Mouse (Mus musculus) heart, adult 2 months (tissue): ENCODE measurements around the gene Scarb1. TPM values are rescaled to one million over a fixed set of nuclear protein-coding genes. Genes with fewer than 3 reads are reported as not detected.

Experiments used
- DNase-seq, 2 experiments: peaks; one replicate each; pipeline ENCODE4 v3.0.0; 2021
- H3K27ac ChIP-seq: fragments of 200-600 bp; 2 replicates; pipeline ENCODE4 v1.8.1; 2022
- H3K27me3 ChIP-seq: fragments of 200-500 bp; 2 replicates; pipeline ENCODE4 v1.6.1; 2012; ENCODE audit warnings: mild to moderate bottlenecking, low read length, inconsistent platforms, mixed read lengths; ENCODE audit not compliant: control insufficient read depth, insufficient read depth
- H3K36me3 ChIP-seq: fragments of 200-500 bp; 2 replicates; pipeline ENCODE4 v1.6.1; 2012; ENCODE audit warnings: low read length, inconsistent platforms; ENCODE audit not compliant: control insufficient read depth, insufficient read depth
- H3K4me1 ChIP-seq: fragments of 200-500 bp; 2 replicates; pipeline ENCODE4 v1.6.1; 2011; ENCODE audit warnings: low read length; ENCODE audit not compliant: control insufficient read depth, insufficient read depth
- H3K4me3 ChIP-seq: fragments of 200-600 bp; 2 replicates; pipeline ENCODE4 v1.8.1; 2022
- H3K79me2 ChIP-seq: fragments of 200-500 bp; replicated peaks from 2 replicates; pipeline ENCODE4 v1.6.1; 2012; ENCODE audit warnings: mild to moderate bottlenecking, inconsistent platforms, low read length, moderate library complexity, mixed read lengths; ENCODE audit not compliant: control insufficient read depth, insufficient read depth
- H3K9ac ChIP-seq: fragments of 200-500 bp; 2 replicates; pipeline ENCODE4 v1.6.1; 2012; ENCODE audit warnings: low read depth, mild to moderate bottlenecking, control low read depth, inconsistent platforms, low read length, mixed read lengths
- CTCF ChIP-seq: fragments of 200-600 bp; IDR thresholded peaks from 2 replicates; pipeline ENCODE4 v1.8.1; 2022; ENCODE audit warnings: antibody characterized with exemption, mild to moderate bottlenecking, moderate library complexity
- EP300 ChIP-seq: fragments of 200-500 bp; IDR thresholded peaks from 2 replicates; pipeline ENCODE4 v1.6.1; 2011; ENCODE audit warnings: low read depth, low read length, control low read depth; ENCODE audit not compliant: insufficient read depth
- POLR2A ChIP-seq: fragments of 200-500 bp; IDR thresholded peaks from 2 replicates; pipeline ENCODE4 v1.6.1; 2011; ENCODE audit warnings: mild to moderate bottlenecking, low read depth, low read length, control low read depth; ENCODE audit not compliant: insufficient read depth
- WGBS: fragments of 180-500 bp; shearing (Covaris S2); methylation state at CpG from one replicate; pipeline ENCODE4 v1.1.7; 2018; 5-methylcytosine and 5-hydroxymethylcytosine counted together
- intact Hi-C: fragments of 180-260 bp; cut with DNase I; formaldehyde crosslinking; loops from one replicate; pipeline ENCODE4 v1.15.1; 2025
- polyA plus RNA-seq: library from polyadenylated mRNA; depleted of rRNA; stranded (reverse); fragments of >200 nt; gene quantifications from 2 replicates; pipeline ENCODE4 v1.2.3, GENCODE M21; 2012
- total RNA-seq, 2 experiments: library from RNA; stranded (reverse); gene quantifications; 2 replicates each; pipeline ENCODE4 v1.2.3; 2021

Gene Scarb1
- total and polyA plus RNA-seq, 3 experiments = 23.6 to 55.5 (median 27.8) TPM

DNA sequence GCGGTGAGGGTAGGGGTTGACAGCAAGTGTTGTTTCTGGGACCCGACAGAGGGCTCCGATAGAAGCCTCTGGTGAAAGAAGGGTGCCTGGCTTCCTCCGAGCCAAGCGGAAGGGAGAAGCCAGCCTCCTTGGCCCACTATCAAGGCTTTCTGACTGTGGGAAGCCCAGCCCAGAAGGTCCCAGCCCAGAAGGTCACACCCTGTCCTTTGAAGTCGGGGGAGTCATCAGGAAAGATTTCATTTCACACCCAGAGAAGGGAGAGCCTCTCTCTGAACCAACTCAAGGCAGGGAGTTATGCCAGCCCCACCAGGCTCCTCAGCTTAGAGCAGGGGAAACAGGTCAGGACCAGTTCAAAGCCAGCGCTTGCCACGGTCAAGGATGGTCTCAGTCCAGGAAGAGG lies 88.2 kb downstream of the Scarb1 start:
- no peak overlapping the region for H3K4me3 ChIP-seq
- H3K36me3 ChIP-seq = no peaks in the 10 kb centered on the region
- H3K79me2 ChIP-seq = no peaks in the 10 kb centered on the region
- no peaks in the 10 kb centered on the region for H3K27me3 ChIP-seq
- peak; percentile 70 to 84 for DNase-seq
- 15% methylated on average over 8 of the region's 8 CpGs for WGBS
- H3K4me1 ChIP-seq = peaks cover 11% of the 10 kb centered on the region
- intact Hi-C loops = no loop called here
- peak; percentile 9; the same call in 1 of the 2 replicates for TF ChIP-seq EP300
- no peak for TF ChIP-seq CTCF
- H3K27ac ChIP-seq = peak overlapping the region; percentile 24
- H3K9ac ChIP-seq = peak overlapping the region; percentile 11; the same call in 1 of the 2 replicates

DNA sequence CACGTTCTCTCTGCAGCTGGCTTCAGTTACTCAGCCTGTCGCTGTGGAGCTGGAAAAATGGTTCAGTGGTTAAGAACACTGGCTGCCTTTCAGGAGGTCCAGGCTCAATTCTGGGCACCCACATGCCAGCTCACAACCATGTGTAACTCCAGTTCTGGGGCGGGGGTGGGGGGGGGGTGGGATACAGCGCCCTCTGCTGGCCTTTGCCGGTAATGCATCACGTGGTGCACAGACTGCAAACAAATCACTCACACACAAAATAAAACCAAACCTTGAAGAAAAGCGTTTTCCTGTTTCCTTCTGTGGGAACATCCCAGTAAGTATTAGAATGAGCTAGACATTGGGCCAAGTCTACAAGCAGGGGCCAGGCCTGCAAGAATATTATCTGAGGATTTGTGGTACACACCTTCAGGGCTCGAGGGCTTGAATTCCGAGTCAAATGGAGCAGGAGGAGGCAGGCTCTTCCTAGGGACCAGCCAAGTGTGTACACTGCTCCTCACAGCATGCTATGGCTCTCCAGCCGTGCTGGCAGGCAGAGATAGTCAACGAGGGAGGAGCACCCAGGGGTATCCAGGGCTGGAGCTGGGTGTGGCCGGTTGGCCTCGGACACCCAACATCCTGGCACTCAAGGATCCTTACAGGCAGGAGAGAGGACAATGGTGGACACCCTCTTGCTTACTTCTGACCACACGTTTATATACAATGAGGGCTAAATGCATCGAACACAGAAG lies 88.8 kb downstream of the Scarb1 start:
- Histone ChIP-seq H3K4me3 (no peak overlapping the region), H3K27me3 (no peaks in the 10 kb centered on the region), H3K27ac (peak overlapping the region; percentile 24), H3K4me1 (peaks cover 11% of the 10 kb centered on the region), H3K36me3 (no peaks in the 10 kb centered on the region), H3K9ac (peak overlapping the region; percentile 11; the same call in 1 of the 2 replicates), H3K79me2 (no peaks in the 10 kb centered on the region)
- 30% methylated on average over 15 of the region's 15 CpGs for WGBS
- TF ChIP-seq CTCF (peak; percentile 76), POLR2A (no peak)
- intact Hi-C loops = no loop called here
- DNase-seq = peak; percentile 45 to 47

DNA sequence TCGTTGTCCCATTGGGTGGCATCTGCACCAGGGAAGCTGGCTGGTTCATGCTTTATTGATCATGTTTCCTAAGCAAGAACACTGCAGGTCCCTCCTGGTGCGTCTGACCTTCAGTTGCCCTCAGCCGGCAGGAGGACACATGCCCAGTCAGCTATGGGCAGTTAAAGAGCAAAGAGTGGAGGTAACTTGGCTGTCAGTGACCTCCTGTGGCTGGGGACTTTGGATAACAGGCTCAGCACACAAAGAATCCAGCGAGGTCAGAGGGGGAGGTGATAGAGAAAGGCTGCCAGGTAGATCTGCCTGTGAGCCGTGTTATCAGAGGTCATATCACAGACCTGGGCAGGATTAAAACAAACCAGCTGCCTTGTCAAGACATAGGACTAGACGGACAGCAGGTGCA lies 91.7 kb downstream of the Scarb1 start:
- Histone ChIP-seq H3K36me3 (no peaks in the 10 kb centered on the region), H3K79me2 (no peaks in the 10 kb centered on the region), H3K27me3 (no peaks in the 10 kb centered on the region), H3K9ac (no peak overlapping the region), H3K27ac (no peak overlapping the region), H3K4me1 (peaks cover 13% of the 10 kb centered on the region), H3K4me3 (no peak overlapping the region)
- intact Hi-C loops = no loop called here
- TF ChIP-seq POLR2A (no peak), EP300 (no peak), CTCF (no peak)
- no peak for DNase-seq
- 50% methylated on average over 6 of the region's 6 CpGs for WGBS

- Histone ChIP-seq H3K4me1 (peaks cover 2% of the 10 kb centered on the region), H3K9ac (no peak overlapping the region), H3K27ac (no peak overlapping the region), H3K27me3 (no peaks in the 10 kb centered on the region), H3K4me3 (no peak overlapping the region), H3K79me2 (no peaks in the 10 kb centered on the region), H3K36me3 (no peaks in the 10 kb centered on the region)
- 94% methylated on average over 4 of the region's 4 CpGs for WGBS
- intact Hi-C loops = no loop called here
- TF ChIP-seq POLR2A = no peak
- no peak for TF ChIP-seq CTCF
- TF ChIP-seq EP300 = no peak
- no peak for DNase-seq
Measured at GRCm38 (mm10) chr5:125246711-125247110, 94.2 kb downstream of the Scarb1 start.

GRCm38 (mm10) chr5:125245534-125246151 lies 95.3 kb downstream of the Scarb1 start:
- peak; percentile 64 to 68 for DNase-seq
- peak overlapping the region; percentile 0; the same call in 1 of the 2 replicates for H3K9ac ChIP-seq
- no peak overlapping the region for H3K27ac ChIP-seq
- TF ChIP-seq EP300 (no peak), CTCF (no peak)
- H3K4me3 ChIP-seq = peak overlapping the region; percentile 23; the same call in 1 of the 2 replicates
- 8% methylated on average over 27 of the region's 27 CpGs for WGBS
- no peaks in the 10 kb centered on the region for H3K36me3 ChIP-seq
- no peaks in the 10 kb centered on the region for H3K79me2 ChIP-seq
- H3K4me1 ChIP-seq = peaks cover 2% of the 10 kb centered on the region
- H3K27me3 ChIP-seq = no peaks in the 10 kb centered on the region
- intact Hi-C loops = no loop called here

DNA sequence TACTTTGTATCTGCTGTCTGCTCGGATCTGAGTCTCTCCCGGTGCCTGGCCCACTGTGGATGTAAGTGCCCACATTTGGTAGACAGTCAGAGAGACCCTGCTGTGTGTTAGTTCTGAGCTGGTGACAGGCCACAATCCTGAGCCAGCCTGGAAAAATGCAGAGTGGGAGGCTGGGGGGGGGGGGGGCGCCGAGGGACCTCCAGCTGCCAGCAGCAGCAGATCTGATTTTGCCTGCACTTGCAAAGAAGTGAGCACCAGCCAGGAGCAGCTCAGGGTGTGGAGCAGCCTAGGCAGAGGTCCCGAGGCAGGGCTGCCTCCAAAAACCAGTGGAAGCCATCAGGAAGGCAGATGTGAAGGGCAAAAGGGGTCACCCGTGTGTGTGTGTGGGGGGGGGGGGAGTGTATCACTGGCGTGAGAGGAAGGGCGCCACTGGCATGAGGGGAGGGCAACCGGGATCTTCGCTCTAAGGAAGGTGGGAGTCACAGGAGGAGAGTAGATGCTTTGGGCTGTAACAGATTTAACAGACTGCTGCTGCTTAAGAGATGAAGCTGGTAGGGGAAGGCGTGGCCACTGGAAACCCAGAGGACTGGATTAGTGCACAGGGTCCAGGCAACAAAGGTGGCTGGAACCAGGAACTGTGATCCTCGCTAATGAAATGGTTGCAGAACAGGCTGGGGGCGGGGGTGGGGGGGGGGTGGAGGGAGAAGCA lies 95.9 kb downstream of the Scarb1 start:
- no peak overlapping the region for H3K27ac ChIP-seq
- H3K4me1 ChIP-seq = peaks cover 2% of the 10 kb centered on the region
- intact Hi-C loops = no loop called here
- WGBS = 37% methylated on average over 13 of the region's 13 CpGs
- no peak overlapping the region; the same call in 1 of the 2 replicates for H3K4me3 ChIP-seq
- no peak for DNase-seq
- no peaks in the 10 kb centered on the region for H3K27me3 ChIP-seq
- no peaks in the 10 kb centered on the region for H3K79me2 ChIP-seq
- no peak overlapping the region for H3K9ac ChIP-seq
- no peak for TF ChIP-seq EP300
- no peak for TF ChIP-seq CTCF
- no peak for TF ChIP-seq POLR2A
- no peaks in the 10 kb centered on the region for H3K36me3 ChIP-seq
